In genomic region chr6:33051642-33052041, GRCm38 (mm10) we compare ENCODE assay signal across 23 mouse cellular contexts. TPM values are rescaled to one million over a fixed set of nuclear protein-coding genes. Genes with fewer than 3 reads are reported as not detected.
A peak's percentile ranks its signal among the peaks of the same experiment; 100 is the strongest.
DNase-seq lines count a peak whose midpoint lies in the region; ATAC-seq and TF ChIP-seq lines count a peak whose summit lies in the region.
"Had no signal": no experiment of that assay in that cellular context is flagged by ENCODE, and none has a peak within 500 bp of the region (broad histone marks: within the 10 kb centered on the region; RNA-seq: fewer than 3 reads in every experiment).

No protein-coding gene starts in this region.

- H3K27me3 ChIP-seq in heart, postnatal 0 days (ENCODE audit: control insufficient read depth, insufficient read depth, low read length) = no peaks in the 10 kb centered on the region
- no peaks in the 10 kb centered on the region for H3K27me3 ChIP-seq in forebrain, embryonic 12.5 days
- H3K27me3 ChIP-seq: embryonic facial prominence, embryonic 15.5 days; neural tube, embryonic 12.5 days had no signal

- peaks cover 31% of the 10 kb centered on the region for H3K36me3 ChIP-seq in heart, postnatal 0 days (replicated peaks; ENCODE audit: control insufficient read depth, insufficient read depth, low read length)
- peaks cover 22% of the 10 kb centered on the region for H3K36me3 ChIP-seq in forebrain, embryonic 12.5 days (replicated peaks)

- H3K9me3 ChIP-seq in heart, postnatal 0 days (replicated peaks; ENCODE audit: control insufficient read depth, low read length) = no peaks in the 10 kb centered on the region
- no peaks in the 10 kb centered on the region for H3K9me3 ChIP-seq in forebrain, embryonic 12.5 days
- H3K9me3 ChIP-seq: embryonic facial prominence, embryonic 15.5 days; limb, embryonic 10.5 days; neural tube, embryonic 12.5 days had no signal

- intact Hi-C loops in gastrocnemius, postnatal 14 days (cut with DNase I; ENCODE audit: low total_unique reads) = no loop called here

- peak overlapping the region; percentile 86 for H3K27ac ChIP-seq in heart, postnatal 0 days (ENCODE audit: low read depth)
- no peak overlapping the region for H3K27ac ChIP-seq in forebrain, embryonic 12.5 days
- H3K27ac ChIP-seq: embryonic facial prominence, embryonic 15.5 days; gastrocnemius, adult 2 months; heart, adult 2 months; hindbrain, embryonic 14.5 days; limb, embryonic 10.5 days; neural tube, embryonic 12.5 days had no signal

- no peak for TF ChIP-seq CTCF in heart, postnatal 0 days (IDR thresholded peaks at IDR 0.05; ENCODE audit: low read depth)

- WGBS in heart, postnatal 0 days = 21% methylated on average over 2 of the region's 2 CpGs
- WGBS in forebrain, embryonic 12.5 days = 73% methylated on average over 2 of the region's 2 CpGs

- ATAC-seq in heart, postnatal 0 days (ENCODE audit: insufficient read depth, low read depth) = peak; percentile 47; the same call in 1 of the 2 replicates
- peak; percentile 95 for ATAC-seq in neutrophil, adult 5-6 weeks (ENCODE audit: extremely low read depth, insufficient number of reproducible peaks, low FRiP score, poor library complexity, severe bottlenecking)
- ATAC-seq in forebrain, embryonic 12.5 days (ENCODE audit: low FRiP score) = no peak
- ATAC-seq: liver, postnatal 0 days had no signal

- peaks cover 31% of the 10 kb centered on the region for H3K4me1 ChIP-seq in heart, postnatal 0 days (ENCODE audit: control insufficient read depth, insufficient read depth)
- no peaks in the 10 kb centered on the region for H3K4me1 ChIP-seq in forebrain, embryonic 12.5 days
- H3K4me1 ChIP-seq: embryonic facial prominence, embryonic 15.5 days; limb, embryonic 10.5 days; neural tube, embryonic 12.5 days had no signal

- no peak overlapping the region for H3K9ac ChIP-seq in heart, postnatal 0 days (replicated peaks; ENCODE audit: low read depth, low read length)
- no peak overlapping the region for H3K9ac ChIP-seq in forebrain, embryonic 12.5 days
- H3K9ac ChIP-seq: embryonic facial prominence, embryonic 15.5 days; hindbrain, embryonic 14.5 days; liver, postnatal 0 days; neural tube, embryonic 12.5 days had no signal

- H3K4me2 ChIP-seq in heart, postnatal 0 days (ENCODE audit: low read depth, low read length) = peak overlapping the region; percentile 35
- no peak overlapping the region for H3K4me2 ChIP-seq in forebrain, embryonic 12.5 days
- H3K4me2 ChIP-seq: embryonic facial prominence, embryonic 15.5 days; hindbrain, embryonic 14.5 days; midbrain, embryonic 11.5 days; neural tube, embryonic 12.5 days had no signal

- TF ChIP-seq EP300 in heart, postnatal 0 days (IDR thresholded peaks at IDR 0.05; ENCODE audit: low read depth) = no peak; the same call in 1 of the 2 replicates

- DNase-seq in heart, adult 11 months = peak; percentile 72
- no peak for DNase-seq in heart, adult 18-20 months
- DNase-seq in heart, postnatal 0 days (ENCODE audit: low spot score) = no peak
- DNase-seq in heart, adult 9 months (ENCODE audit: low spot score in 2 of 2) = no peak
- peak; percentile 58 to 66 for DNase-seq in B cell, adult 2 months
- DNase-seq in gastrocnemius, postnatal 14 days = no peak
- DNase-seq: adrenal gland, postnatal 25 days; cerebellum, adult 11 months; cerebellum, postnatal 10 days; embryo, embryonic 11 days; gastrocnemius, adult 2 months; heart, adult 2 months; kidney, adult 11 months; liver, postnatal 0 days; lung, postnatal 36 days; right cerebral cortex, adult 18-20 months had no signal

- H3K4me3 ChIP-seq in heart, postnatal 0 days (ENCODE audit: low read depth, low read length) = no peak overlapping the region
- no peak overlapping the region for H3K4me3 ChIP-seq in forebrain, embryonic 12.5 days (replicated peaks)
- H3K4me3 ChIP-seq: embryonic facial prominence, embryonic 15.5 days; gastrocnemius, adult 2 months; heart, adult 2 months; limb, embryonic 10.5 days; neural tube, embryonic 12.5 days had no signal

RNA-seq across cellular contexts. Expression of gene Chchd3, which starts 8.4 kb away (rescaled TPM):
- total RNA-seq in heart, adult 18-20 months (2021) = 100 to 1,000 TPM; 480 to 545 TPM
- total RNA-seq in heart, postnatal 0 days (2014; rRNA removed; ENCODE audit: low replicate concordance) = 285 and 314 TPM in 2 replicates
- 332 and 347 TPM in 2 replicates for polyA plus RNA-seq in heart, postnatal 0 days (2015; fragmentation: Nextera tagmentation; extraction: Ambion mirVana)
- total RNA-seq in neutrophil, adult 5-6 weeks (2017) = 75.3 and 76.9 TPM in 2 replicates
- 132 and 139 TPM in 2 replicates for polyA plus RNA-seq in forebrain, embryonic 12.5 days (2016; fragmentation: Nextera tagmentation; extraction: Ambion mirVana)
- total RNA-seq in gastrocnemius, postnatal 14 days (2021) = 100 to 1,000 TPM; 292 to 315 TPM

Comparison
In these comparisons a context has a peak if more than half of its experiments do, and no peak if none do; other contexts are left out.
1. DNase-seq: peak in heart, adult 11 months (single experiment) and B cell, adult 2 months (2 of 2); none in heart, adult 18-20 months (0 of 2), heart, postnatal 0 days (single experiment), heart, adult 9 months (0 of 2) and gastrocnemius, postnatal 14 days (single experiment).